Mouse (Mus musculus): ENCODE measurements around the gene Zcwpw1. TPM values are rescaled to one million over a fixed set of nuclear protein-coding genes. Genes with fewer than 3 reads are reported as not detected.

Zcwpw1 gene
- polyA plus RNA-seq, 1 experiment from 2014 or later = 22.0 TPM

DNA sequence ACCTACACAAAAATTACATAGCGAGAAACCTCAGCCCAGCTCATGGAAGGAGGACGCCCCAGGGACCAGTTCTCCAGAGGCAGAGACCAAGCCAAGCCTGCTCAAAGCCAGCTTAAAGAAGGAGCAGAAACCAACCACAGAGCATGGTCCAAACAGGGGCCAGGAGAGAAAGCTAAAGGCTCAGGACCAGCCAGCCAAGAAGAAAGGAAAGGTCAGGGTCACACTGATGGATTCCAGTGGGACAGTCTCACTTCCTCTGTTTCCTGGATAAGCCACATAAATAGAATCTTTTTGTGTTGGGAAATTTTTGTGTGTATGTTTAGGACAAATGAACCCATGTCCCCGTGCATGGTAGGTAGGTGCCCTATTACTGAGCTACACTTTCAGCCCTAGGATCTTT is 9.0 kb downstream of the Zcwpw1 start:
- WGBS = 80% methylated on average over 3 of the region's 3 CpGs
- DNase-seq (ENCODE audit: low spot score) = no peak
- no peak for ATAC-seq (replicated peaks; ENCODE audit: insufficient number of reproducible peaks, low FRiP score, low TSS enrichment, low read depth)

DNA sequence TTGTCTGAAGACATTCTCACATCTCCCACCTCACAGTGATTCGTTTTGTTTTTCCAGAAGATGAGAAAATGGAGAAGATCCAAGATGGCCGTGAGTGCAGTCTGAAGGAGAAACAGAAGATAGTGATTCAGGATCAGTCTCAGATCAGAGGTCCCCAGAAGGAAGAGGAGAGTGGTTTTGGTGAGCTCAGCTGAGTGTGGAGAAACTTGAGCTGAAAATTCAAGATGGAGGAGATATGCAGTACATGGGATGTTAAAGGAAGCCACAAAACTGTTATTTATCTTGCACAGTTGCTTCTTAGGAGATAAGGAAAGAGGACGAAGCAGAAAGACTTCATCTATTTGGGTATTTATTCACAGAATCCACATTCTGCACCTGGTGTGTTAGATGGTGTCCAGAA is 13.3 kb downstream of the Zcwpw1 start:
- no peak overlapping the region for H3K27ac ChIP-seq (replicated peaks; ENCODE audit: low read depth, low read length)
- H3K9ac ChIP-seq (replicated peaks; ENCODE audit: low read length) = no peak overlapping the region
- WGBS = 87% methylated on average over 3 of the region's 3 CpGs
- no peaks in the 10 kb centered on the region for H3K4me1 ChIP-seq (ENCODE audit: control insufficient read depth, insufficient read depth, low read length)
- H3K36me3 ChIP-seq (replicated peaks; ENCODE audit: control insufficient read depth, insufficient read depth, low read depth, low read length) = no peaks in the 10 kb centered on the region
- H3K4me3 ChIP-seq (ENCODE audit: low read depth, low read length) = no peak overlapping the region
- DNase-seq (ENCODE audit: low spot score) = no peak
- H3K4me2 ChIP-seq (ENCODE audit: low read depth, low read length) = no peak overlapping the region
- no peak for ATAC-seq (replicated peaks; ENCODE audit: insufficient number of reproducible peaks, low FRiP score, low TSS enrichment, low read depth)
- H3K27me3 ChIP-seq (ENCODE audit: control insufficient read depth, insufficient read depth, low read length) = no peaks in the 10 kb centered on the region
- no peaks in the 10 kb centered on the region for H3K9me3 ChIP-seq (replicated peaks; ENCODE audit: control insufficient read depth, low read length)

More for the DNA sequence above, 9.0 kb downstream of the Zcwpw1 start:
- no peaks in the 10 kb centered on the region for H3K27me3 ChIP-seq (ENCODE audit: control insufficient read depth, insufficient read depth, low read length)
- H3K9me3 ChIP-seq (replicated peaks; ENCODE audit: control insufficient read depth, low read length) = no peaks in the 10 kb centered on the region
- no peak overlapping the region for H3K4me2 ChIP-seq (ENCODE audit: low read depth, low read length)
- no peaks in the 10 kb centered on the region for H3K36me3 ChIP-seq (replicated peaks; ENCODE audit: control insufficient read depth, insufficient read depth, low read depth, low read length)
- no peak overlapping the region for H3K4me3 ChIP-seq (ENCODE audit: low read depth, low read length)
- H3K9ac ChIP-seq (replicated peaks; ENCODE audit: low read length) = no peak overlapping the region
- no peaks in the 10 kb centered on the region for H3K4me1 ChIP-seq (ENCODE audit: control insufficient read depth, insufficient read depth, low read length)
- no peak overlapping the region for H3K27ac ChIP-seq (replicated peaks; ENCODE audit: low read depth, low read length)

DNA sequence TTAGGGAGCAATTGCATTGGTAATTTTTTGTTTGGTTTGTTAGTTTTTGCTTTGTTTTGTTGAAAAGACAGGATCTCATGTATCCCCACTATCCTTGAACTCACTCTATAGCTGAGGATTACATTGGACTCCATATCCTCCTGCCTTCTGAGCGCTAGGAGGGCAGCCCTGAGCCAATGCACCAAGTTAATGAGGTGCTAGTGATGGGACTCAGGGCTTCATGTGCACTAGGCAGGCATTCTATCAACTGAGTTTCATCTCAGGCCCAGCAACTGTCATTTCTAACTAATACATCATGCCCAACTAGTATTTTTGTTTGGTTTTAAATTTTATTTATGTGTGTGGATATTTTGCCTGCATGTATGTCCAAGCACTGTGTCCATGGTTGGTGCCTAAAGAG is 18.6 kb downstream of the Zcwpw1 start:
- H3K27me3 ChIP-seq (ENCODE audit: control insufficient read depth, insufficient read depth, low read length) = no peaks in the 10 kb centered on the region
- no peak overlapping the region for H3K4me3 ChIP-seq (ENCODE audit: low read depth, low read length)
- WGBS = 84% methylated on average over 1 of the region's 1 CpGs
- no peaks in the 10 kb centered on the region for H3K4me1 ChIP-seq (ENCODE audit: control insufficient read depth, insufficient read depth, low read length)
- no peak for DNase-seq (ENCODE audit: low spot score)
- H3K27ac ChIP-seq (replicated peaks; ENCODE audit: low read depth, low read length) = no peak overlapping the region
- H3K4me2 ChIP-seq (ENCODE audit: low read depth, low read length) = no peak overlapping the region
- no peaks in the 10 kb centered on the region for H3K36me3 ChIP-seq (replicated peaks; ENCODE audit: control insufficient read depth, insufficient read depth, low read depth, low read length)
- no peak for ATAC-seq (replicated peaks; ENCODE audit: insufficient number of reproducible peaks, low FRiP score, low TSS enrichment, low read depth)
- H3K9me3 ChIP-seq (replicated peaks; ENCODE audit: control insufficient read depth, low read length) = no peaks in the 10 kb centered on the region
- H3K9ac ChIP-seq (replicated peaks; ENCODE audit: low read length) = no peak overlapping the region

DNA sequence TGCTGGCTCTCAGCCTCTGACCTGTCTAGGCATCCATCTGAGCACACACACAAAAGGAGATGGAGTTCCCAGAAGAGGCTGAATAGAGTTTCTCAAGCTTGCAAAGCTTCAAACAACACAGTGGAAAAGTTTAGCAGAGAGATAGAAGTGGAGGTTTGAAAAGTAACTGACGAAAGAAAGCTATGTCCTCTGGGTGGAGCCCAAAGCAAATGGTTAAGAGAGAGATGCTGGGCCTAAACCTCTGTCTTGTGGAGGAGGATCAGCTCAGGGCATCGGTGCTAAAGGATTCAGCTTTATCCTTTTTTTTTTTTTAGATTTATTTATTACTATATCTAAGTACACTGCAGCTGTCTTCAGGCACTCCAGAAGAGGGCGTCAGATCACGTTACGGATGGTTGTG is 20.7 kb downstream of the Zcwpw1 start:
- Histone ChIP-seq H3K4me1 (ENCODE audit: control insufficient read depth, insufficient read depth, low read length) (no peaks in the 10 kb centered on the region), H3K9ac (replicated peaks; ENCODE audit: low read length) (no peak overlapping the region), H3K27me3 (ENCODE audit: control insufficient read depth, insufficient read depth, low read length) (no peaks in the 10 kb centered on the region), H3K4me3 (ENCODE audit: low read depth, low read length) (no peak overlapping the region), H3K27ac (replicated peaks; ENCODE audit: low read depth, low read length) (no peak overlapping the region), H3K36me3 (replicated peaks; ENCODE audit: control insufficient read depth, insufficient read depth, low read depth, low read length) (no peaks in the 10 kb centered on the region), H3K4me2 (ENCODE audit: low read depth, low read length) (no peak overlapping the region), H3K9me3 (replicated peaks; ENCODE audit: control insufficient read depth, low read length) (no peaks in the 10 kb centered on the region)
- WGBS = 88% methylated on average over 5 of the region's 5 CpGs
- DNase-seq (ENCODE audit: low spot score) = no peak
- ATAC-seq (replicated peaks; ENCODE audit: insufficient number of reproducible peaks, low FRiP score, low TSS enrichment, low read depth) = no peak

DNA sequence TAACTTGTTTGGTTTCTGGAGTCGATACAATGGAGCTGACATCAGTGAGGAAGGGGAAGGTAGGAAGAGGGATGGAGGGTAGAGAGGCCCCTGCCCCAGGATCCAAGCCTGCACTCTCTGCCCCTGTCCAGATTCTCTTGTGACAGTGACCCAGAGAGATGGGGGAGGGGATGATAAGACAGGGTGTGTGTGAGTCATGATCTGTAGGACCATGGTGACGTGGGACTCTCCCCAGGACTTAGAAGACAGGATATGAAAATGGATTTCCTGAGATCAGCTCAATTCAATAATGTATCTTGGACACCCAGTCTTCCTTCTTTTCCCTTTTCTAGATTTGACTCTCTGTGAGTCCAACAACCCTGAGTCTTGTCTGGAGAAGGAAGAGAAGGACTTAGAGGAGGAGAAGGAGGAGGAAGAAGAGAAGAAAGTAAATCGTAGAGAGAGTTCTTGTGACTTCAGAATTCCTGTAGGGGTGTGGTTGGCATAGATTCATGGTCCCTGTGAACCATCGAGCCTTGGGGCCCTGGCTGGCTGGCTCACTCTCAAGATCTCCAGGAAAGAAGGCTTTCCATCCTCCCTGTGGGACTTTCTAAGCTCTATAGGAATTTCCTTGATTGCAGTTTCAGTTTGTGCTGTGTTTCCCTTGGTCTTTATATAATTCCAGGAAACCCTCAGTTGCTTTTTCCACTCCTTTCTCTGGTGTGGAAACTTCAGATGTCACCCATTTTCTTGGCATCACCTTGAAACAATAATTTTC is 30.0 kb downstream of the Zcwpw1 start:
- no peaks in the 10 kb centered on the region for H3K4me1 ChIP-seq (ENCODE audit: control insufficient read depth, insufficient read depth, low read length)
- no peaks in the 10 kb centered on the region for H3K9me3 ChIP-seq (replicated peaks; ENCODE audit: control insufficient read depth, low read length)
- H3K27me3 ChIP-seq (ENCODE audit: control insufficient read depth, insufficient read depth, low read length) = no peaks in the 10 kb centered on the region
- no peak for DNase-seq (ENCODE audit: low spot score)
- H3K27ac ChIP-seq (replicated peaks; ENCODE audit: low read depth, low read length) = no peak overlapping the region
- no peaks in the 10 kb centered on the region for H3K36me3 ChIP-seq (replicated peaks; ENCODE audit: control insufficient read depth, insufficient read depth, low read depth, low read length)
- H3K4me2 ChIP-seq (ENCODE audit: low read depth, low read length) = no peak overlapping the region
- H3K4me3 ChIP-seq (ENCODE audit: low read depth, low read length) = no peak overlapping the region
- WGBS = 81% methylated on average over 4 of the region's 4 CpGs
- no peak overlapping the region for H3K9ac ChIP-seq (replicated peaks; ENCODE audit: low read length)
- ATAC-seq (replicated peaks; ENCODE audit: insufficient number of reproducible peaks, low FRiP score, low TSS enrichment, low read depth) = no peak

DNA sequence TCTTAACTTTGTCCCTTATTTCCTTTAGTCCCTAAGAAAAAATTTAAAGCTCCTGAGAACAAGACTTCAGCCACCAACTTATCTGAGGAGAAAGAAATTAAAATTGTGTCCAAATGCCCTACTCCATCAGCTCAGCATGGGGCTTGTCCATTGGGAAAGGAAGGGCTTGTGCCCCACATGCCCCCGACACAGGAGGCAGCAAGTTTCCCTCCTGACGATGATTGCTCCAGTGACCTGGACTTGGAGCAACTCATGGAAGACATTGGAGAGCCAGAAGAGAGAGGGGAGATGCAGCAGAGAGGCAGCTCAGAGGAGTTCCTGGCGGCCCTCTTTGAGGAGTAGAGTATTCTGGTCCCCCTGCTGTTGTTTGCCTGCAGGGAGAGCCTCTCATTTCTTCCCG is 34.5 kb downstream of the Zcwpw1 start:
- no peak overlapping the region for H3K4me3 ChIP-seq (ENCODE audit: low read depth, low read length)
- no peak overlapping the region for H3K9ac ChIP-seq (replicated peaks; ENCODE audit: low read length)
- H3K36me3 ChIP-seq (replicated peaks; ENCODE audit: control insufficient read depth, insufficient read depth, low read depth, low read length) = no peaks in the 10 kb centered on the region
- DNase-seq (ENCODE audit: low spot score) (no peak), ATAC-seq (replicated peaks; ENCODE audit: insufficient number of reproducible peaks, low FRiP score, low TSS enrichment, low read depth) (no peak)
- H3K27ac ChIP-seq (replicated peaks; ENCODE audit: low read depth, low read length) = no peak overlapping the region
- H3K4me1 ChIP-seq (ENCODE audit: control insufficient read depth, insufficient read depth, low read length) = no peaks in the 10 kb centered on the region
- H3K9me3 ChIP-seq (replicated peaks; ENCODE audit: control insufficient read depth, low read length) = no peaks in the 10 kb centered on the region
- WGBS = 60% methylated on average over 4 of the region's 4 CpGs
- H3K27me3 ChIP-seq (ENCODE audit: control insufficient read depth, insufficient read depth, low read length) = no peaks in the 10 kb centered on the region
- no peak overlapping the region for H3K4me2 ChIP-seq (ENCODE audit: low read depth, low read length)

DNA sequence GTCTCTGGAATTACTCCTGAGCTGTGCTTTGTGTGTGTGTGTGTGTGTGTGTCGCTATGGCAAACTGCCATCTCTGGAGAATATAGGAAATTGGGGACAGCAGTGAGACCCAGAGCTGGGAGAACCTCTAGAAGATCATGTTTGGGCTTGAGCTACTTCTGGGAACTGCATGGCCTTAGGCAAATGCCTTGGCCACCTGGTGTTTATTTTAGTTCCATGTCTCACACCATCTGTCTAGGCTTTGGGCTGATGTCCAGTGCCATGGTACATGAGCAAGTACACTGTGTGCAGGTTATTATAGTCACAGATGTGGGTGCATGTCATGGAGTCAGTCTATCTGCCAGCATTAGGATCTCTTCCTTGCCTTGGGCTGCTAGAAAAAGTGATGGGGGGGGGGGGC is 35.0 kb downstream of the Zcwpw1 start:
- H3K4me3 ChIP-seq (ENCODE audit: low read depth, low read length) = no peak overlapping the region
- H3K9ac ChIP-seq (replicated peaks; ENCODE audit: low read length) = no peak overlapping the region
- 78% methylated on average over 1 of the region's 1 CpGs for WGBS
- no peak overlapping the region for H3K4me2 ChIP-seq (ENCODE audit: low read depth, low read length)
- H3K27ac ChIP-seq (replicated peaks; ENCODE audit: low read depth, low read length) = no peak overlapping the region
- no peak for DNase-seq (ENCODE audit: low spot score)
- H3K27me3 ChIP-seq (ENCODE audit: control insufficient read depth, insufficient read depth, low read length) = no peaks in the 10 kb centered on the region
- no peaks in the 10 kb centered on the region for H3K9me3 ChIP-seq (replicated peaks; ENCODE audit: control insufficient read depth, low read length)
- H3K36me3 ChIP-seq (replicated peaks; ENCODE audit: control insufficient read depth, insufficient read depth, low read depth, low read length) = no peaks in the 10 kb centered on the region
- ATAC-seq (replicated peaks; ENCODE audit: insufficient number of reproducible peaks, low FRiP score, low TSS enrichment, low read depth) = no peak
- H3K4me1 ChIP-seq (ENCODE audit: control insufficient read depth, insufficient read depth, low read length) = no peaks in the 10 kb centered on the region

DNA sequence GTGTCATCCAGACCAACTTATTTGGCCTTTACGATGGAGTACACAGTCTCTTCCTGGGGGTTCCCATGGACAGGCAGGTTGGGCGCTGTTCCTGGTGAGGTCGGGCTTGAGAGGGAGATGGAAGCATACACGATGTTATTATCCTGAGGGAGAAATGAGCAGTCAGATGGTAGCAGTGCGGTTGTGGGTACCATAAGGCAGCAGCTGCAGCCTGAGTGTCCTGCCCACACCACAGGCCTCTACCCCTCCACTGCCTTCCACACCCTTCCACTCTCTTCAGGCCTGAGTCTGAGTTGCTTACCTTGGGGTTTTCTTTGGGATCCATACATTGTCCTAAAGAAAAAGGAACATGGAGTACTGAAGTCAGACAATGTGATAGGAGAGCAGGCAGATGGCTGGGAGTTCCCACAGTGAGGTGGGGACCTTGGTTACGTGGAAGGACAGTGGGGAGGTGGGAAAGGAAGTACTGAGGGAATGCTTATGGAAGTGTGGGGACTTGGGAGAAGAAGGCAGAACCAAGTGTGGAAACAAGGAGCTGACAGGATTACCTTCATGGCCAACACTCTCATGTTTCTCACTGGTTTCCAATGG is 36.0 kb downstream of the Zcwpw1 start:
- Histone ChIP-seq H3K9ac (replicated peaks; ENCODE audit: low read length) (no peak overlapping the region), H3K27me3 (ENCODE audit: control insufficient read depth, insufficient read depth, low read length) (no peaks in the 10 kb centered on the region), H3K4me1 (ENCODE audit: control insufficient read depth, insufficient read depth, low read length) (no peaks in the 10 kb centered on the region), H3K4me2 (ENCODE audit: low read depth, low read length) (no peak overlapping the region), H3K9me3 (replicated peaks; ENCODE audit: control insufficient read depth, low read length) (no peaks in the 10 kb centered on the region), H3K36me3 (replicated peaks; ENCODE audit: control insufficient read depth, insufficient read depth, low read depth, low read length) (no peaks in the 10 kb centered on the region), H3K27ac (replicated peaks; ENCODE audit: low read depth, low read length) (no peak overlapping the region), H3K4me3 (ENCODE audit: low read depth, low read length) (no peak overlapping the region)
- DNase-seq (ENCODE audit: low spot score) (no peak), ATAC-seq (replicated peaks; ENCODE audit: insufficient number of reproducible peaks, low FRiP score, low TSS enrichment, low read depth) (no peak)
- 88% methylated on average over 6 of the region's 6 CpGs for WGBS

Data from embryonic facial prominence, embryonic 11.5 days (tissue).